Mouse (Mus musculus): ENCODE measurements around the gene Acad12. TPM values are rescaled to one million over a fixed set of nuclear protein-coding genes. Genes with fewer than 3 reads are reported as not detected.

The Acad12 gene
- 2.4 and 2.5 TPM in 2 replicates for polyA plus RNA-seq (2015; fragmentation: Nextera tagmentation; extraction: Ambion mirVana)

DNA sequence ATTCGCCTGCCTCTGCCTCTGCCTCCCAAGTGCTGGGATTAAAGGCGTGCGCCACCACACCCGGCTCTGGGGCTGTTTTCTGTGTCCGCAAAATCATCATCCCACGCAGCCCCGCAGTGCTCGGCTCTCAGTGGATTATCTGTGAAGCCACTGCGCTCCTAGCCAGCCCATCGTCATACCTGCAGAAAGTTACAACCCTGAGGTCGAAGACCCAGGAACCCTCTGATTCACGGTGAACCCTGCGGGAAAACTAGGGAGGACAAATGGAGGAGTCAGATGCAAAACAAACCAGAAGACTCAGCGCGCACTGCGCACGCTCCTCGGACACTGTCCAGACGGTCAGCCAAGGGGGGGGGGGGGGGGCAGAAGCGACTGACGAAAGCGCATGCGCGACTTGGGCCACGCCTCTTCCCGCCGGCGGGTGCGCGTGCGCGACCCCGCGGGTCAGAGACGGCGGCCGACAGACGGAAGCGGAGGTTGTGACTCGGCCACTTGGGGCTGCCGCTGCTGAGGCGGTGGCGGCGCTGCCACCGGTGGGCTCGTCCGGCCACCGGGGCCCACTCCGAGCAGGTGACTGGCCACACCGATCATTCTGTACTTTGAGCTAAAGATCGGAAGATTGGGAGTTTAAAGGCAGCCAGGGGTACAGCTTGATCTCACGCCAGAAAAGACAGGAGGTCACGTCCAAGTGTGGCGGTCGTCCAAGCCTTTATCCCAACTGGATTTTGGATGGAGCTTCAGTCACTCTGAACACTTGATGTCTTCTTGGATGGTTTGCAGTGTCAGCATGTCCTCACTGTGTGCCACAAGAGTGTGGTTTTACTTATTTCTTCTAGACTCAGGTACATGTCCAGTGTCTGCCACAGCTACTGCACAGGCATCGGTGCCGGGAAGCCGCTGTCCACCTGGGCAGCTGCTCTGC is at the start of gene Acad12:
TSS of gene Acad12 (minus strand) at position 347 of the 922 bp plus-strand sequence.

DNA sequence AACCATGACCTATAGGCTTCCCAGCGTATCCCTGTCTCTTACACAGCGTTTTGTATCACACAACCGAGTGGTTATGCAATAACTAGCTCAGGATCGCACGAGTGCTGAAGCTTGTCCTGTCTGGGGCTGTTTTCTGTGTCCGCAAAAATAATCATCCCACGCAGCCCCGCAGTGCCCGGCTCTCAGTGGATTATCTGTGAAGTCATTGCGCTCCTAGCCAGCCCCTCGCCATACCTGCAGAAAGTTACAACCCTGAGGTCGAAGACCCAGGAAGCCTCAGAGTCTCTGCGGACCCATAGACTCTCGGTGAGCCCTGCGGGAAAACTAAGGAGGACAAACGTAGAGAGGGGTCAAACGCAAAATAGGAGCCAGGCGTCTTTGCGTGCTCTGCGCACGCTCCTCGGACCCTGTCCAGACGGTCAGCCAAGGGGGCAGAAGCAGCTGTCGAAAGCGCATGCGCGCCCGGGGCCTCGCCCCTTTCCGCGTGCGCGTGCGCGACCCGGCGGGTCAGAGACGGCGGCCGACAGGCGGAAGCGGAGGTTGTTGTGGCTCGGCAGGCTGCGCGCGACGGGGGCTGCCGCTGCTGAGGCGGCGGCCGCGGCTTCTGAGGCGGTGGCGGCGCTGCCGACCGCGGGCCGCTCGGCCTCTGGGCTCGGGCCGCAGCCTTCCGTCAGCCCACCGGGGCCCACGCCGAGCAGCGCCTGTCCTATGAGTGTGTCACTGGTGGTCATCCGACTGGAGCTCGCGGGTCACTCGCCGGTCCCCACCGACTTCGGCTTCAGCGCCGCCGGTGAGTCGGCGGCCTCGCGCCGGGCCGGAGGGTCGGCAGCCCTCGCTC is 41.5 kb upstream of the Acad12 start, which contains the start of the genes Acad10 and Brap:
TSS of gene Acad10 (minus strand) at position 456 of the 838 bp plus-strand sequence.
TSS of gene Brap (plus strand) at position 505 of the 838 bp plus-strand sequence.

DNA sequence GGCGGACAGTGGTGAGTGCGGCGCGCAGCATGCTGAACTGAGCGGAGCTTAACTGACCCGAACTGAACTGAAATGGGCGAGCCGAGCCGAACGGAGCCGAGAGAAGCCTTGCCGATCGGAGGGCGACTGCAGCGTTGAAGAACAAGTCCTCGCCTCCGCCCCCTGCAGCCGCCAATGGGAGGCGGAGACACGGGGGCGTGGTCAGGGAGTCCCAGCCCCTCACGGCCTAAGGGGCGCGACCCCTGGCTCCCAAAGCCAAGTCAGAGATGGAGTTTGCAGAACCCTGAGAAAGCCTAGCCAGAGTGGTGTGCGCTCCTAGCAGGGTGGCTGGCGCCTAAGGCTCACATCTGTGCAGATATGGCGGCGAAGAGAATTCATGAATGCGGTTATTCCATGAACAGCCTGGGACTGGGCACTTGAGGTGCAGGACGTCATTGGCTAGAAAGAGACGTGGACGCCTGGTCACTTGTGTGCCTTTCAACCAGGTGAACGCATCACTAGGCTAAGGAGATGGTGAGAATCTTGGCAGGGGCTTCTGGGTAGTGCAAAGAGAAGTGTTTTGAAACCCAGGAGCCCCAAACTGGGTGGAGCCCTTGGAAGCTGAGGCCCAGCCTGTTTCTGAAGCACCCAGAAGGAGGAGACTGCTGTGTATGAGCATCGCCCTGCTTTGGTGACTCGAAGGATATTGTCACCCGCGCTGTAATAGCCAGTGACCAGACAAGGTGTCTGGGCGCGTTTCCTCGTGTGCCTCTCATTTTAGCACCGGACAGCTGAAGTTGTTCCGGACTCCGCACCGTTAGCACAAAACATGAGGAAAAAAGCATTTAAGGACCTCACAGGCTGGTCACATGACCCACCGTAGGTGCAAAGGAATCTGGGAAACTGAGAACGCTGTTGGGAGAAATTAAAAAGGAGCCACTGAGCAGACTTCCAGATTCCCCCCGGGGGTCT is 25.0 kb downstream of the Acad12 start, which contains the start of gene Aldh2:
TSS of gene Aldh2 (minus strand) at position 374 of the 951 bp plus-strand sequence.

Other genes starting within 250 kb of the Acad12 start
- gene Trafd1, start 233.3 kb downstream of the Acad12 start, polyA plus RNA-seq (2015; fragmentation: Nextera tagmentation; extraction: Ambion mirVana) = 55.9 and 59.8 TPM in 2 replicates
- 21.0 and 21.1 TPM in 2 replicates for gene Naa25, start 221.0 kb downstream of the Acad12 start, polyA plus RNA-seq (2015; fragmentation: Nextera tagmentation; extraction: Ambion mirVana)
- gene Tmem116, start 167.0 kb downstream of the Acad12 start, polyA plus RNA-seq (2015; fragmentation: Nextera tagmentation; extraction: Ambion mirVana) = 1.3 and 1.9 TPM in 2 replicates
- gene Erp29, start 166.4 kb downstream of the Acad12 start, polyA plus RNA-seq (2015; fragmentation: Nextera tagmentation; extraction: Ambion mirVana) = 125 and 127 TPM in 2 replicates
- gene Adam1b, start 115.5 kb downstream of the Acad12 start, polyA plus RNA-seq (2015; fragmentation: Nextera tagmentation; extraction: Ambion mirVana) = not detected in 2 replicates
- gene Adam1a, start 73.5 kb downstream of the Acad12 start, polyA plus RNA-seq (2015; fragmentation: Nextera tagmentation; extraction: Ambion mirVana) = 0.28 and 0.62 TPM in 2 replicates
- gene Gm42878, start 73.5 kb downstream of the Acad12 start, polyA plus RNA-seq (2015; fragmentation: Nextera tagmentation; extraction: Ambion mirVana) = 0.08 TPM in 1 of 2 replicates, not detected in the other
- gene Mapkapk5, start 73.0 kb downstream of the Acad12 start, polyA plus RNA-seq (2015; fragmentation: Nextera tagmentation; extraction: Ambion mirVana) = 27.1 and 30.7 TPM in 2 replicates
- 207 and 217 TPM in 2 replicates for gene Aldh2, start 25.1 kb downstream of the Acad12 start, polyA plus RNA-seq (2015; fragmentation: Nextera tagmentation; extraction: Ambion mirVana)
- 2.9 and 3.5 TPM in 2 replicates for gene Acad10, start 41.6 kb upstream of the Acad12 start, polyA plus RNA-seq (2015; fragmentation: Nextera tagmentation; extraction: Ambion mirVana)
- 32.2 and 32.5 TPM in 2 replicates for gene Brap, start 41.6 kb upstream of the Acad12 start, polyA plus RNA-seq (2015; fragmentation: Nextera tagmentation; extraction: Ambion mirVana)
- 33.1 and 40.5 TPM in 2 replicates for gene Atxn2, start 92.4 kb upstream of the Acad12 start, polyA plus RNA-seq (2015; fragmentation: Nextera tagmentation; extraction: Ambion mirVana)
- 7.8 and 9.4 TPM in 2 replicates for gene Sh2b3, start 218.7 kb upstream of the Acad12 start, polyA plus RNA-seq (2015; fragmentation: Nextera tagmentation; extraction: Ambion mirVana)
- 9.9 and 10.9 TPM in 2 replicates for gene Pheta1, start 230.0 kb upstream of the Acad12 start, polyA plus RNA-seq (2015; fragmentation: Nextera tagmentation; extraction: Ambion mirVana)

All from urinary bladder, postnatal 0 days (tissue).